Mouse (Mus musculus) forebrain, embryonic 11.5 days (tissue): ENCODE measurements around the gene Olfr871. TPM values are rescaled to one million over a fixed set of nuclear protein-coding genes. Genes with fewer than 3 reads are reported as not detected.

ENCODE experiments used
- polyA plus RNA-seq: library from polyadenylated mRNA; unstranded; fragments of >200 nt; fragmentation: Nextera tagmentation; extraction: Ambion mirVana; gene quantifications from 2 replicates; pipeline ENCODE4 v1.2.1, GENCODE M21; 2014

The Olfr871 gene
- polyA plus RNA-seq, 1 experiment from 2014 or later, result not detected

Other genes starting within 250 kb of the Olfr871 start
- gene Olfr866, start 184.2 kb upstream of the Olfr871 start, polyA plus RNA-seq, result not detected in 2 replicates
- gene Olfr867, start 154.6 kb upstream of the Olfr871 start, polyA plus RNA-seq, result not detected in 2 replicates
- not detected in 2 replicates for gene Olfr868, start 113.6 kb upstream of the Olfr871 start, polyA plus RNA-seq
- not detected in 2 replicates for gene Olfr869, start 83.2 kb upstream of the Olfr871 start, polyA plus RNA-seq
- gene Olfr870, start 38.1 kb upstream of the Olfr871 start, polyA plus RNA-seq, result not detected in 2 replicates
- gene Olfr872, start 24.9 kb downstream of the Olfr871 start, polyA plus RNA-seq, result not detected in 2 replicates
- gene Olfr39, start 70.1 kb downstream of the Olfr871 start, polyA plus RNA-seq, result not detected in 2 replicates
- gene Olfr873, start 86.3 kb downstream of the Olfr871 start, polyA plus RNA-seq, result 0.04 TPM in 1 of 2 replicates, not detected in the other
- gene Olfr18, start 123.9 kb downstream of the Olfr871 start, polyA plus RNA-seq, result not detected in 2 replicates
- 31.9 and 35.1 TPM in 2 replicates for gene Zfp560, start 173.0 kb downstream of the Olfr871 start, polyA plus RNA-seq
- gene Zfp26, start 248.0 kb downstream of the Olfr871 start, polyA plus RNA-seq, result 29.9 and 32.3 TPM in 2 replicates